Mouse (Mus musculus) left cerebral cortex, adult 8-10 months (tissue): ENCODE measurements around the gene Zg16. TPM values are rescaled to one million over a fixed set of nuclear protein-coding genes. Genes with fewer than 3 reads are reported as not detected.
A peak's percentile ranks its signal among the peaks of the same experiment; 100 is the strongest.
"Not testable (repeated sequence)": the region's sequence is repeated elsewhere in the genome, so short reads cannot be mapped to it uniquely, and the experiment has no call there.

ENCODE experiments used
- DNase-seq, 2 experiments: peaks; one replicate each; pipeline ENCODE4 v3.0.0; 2022; ENCODE audit warnings: low spot score in 2 of 2
- total RNA-seq, 4 experiments: library from RNA; stranded (reverse); gene quantifications; 2 replicates each; pipeline ENCODE4 v1.2.4; 2022

Gene Zg16
- not detected for total RNA-seq

DNA sequence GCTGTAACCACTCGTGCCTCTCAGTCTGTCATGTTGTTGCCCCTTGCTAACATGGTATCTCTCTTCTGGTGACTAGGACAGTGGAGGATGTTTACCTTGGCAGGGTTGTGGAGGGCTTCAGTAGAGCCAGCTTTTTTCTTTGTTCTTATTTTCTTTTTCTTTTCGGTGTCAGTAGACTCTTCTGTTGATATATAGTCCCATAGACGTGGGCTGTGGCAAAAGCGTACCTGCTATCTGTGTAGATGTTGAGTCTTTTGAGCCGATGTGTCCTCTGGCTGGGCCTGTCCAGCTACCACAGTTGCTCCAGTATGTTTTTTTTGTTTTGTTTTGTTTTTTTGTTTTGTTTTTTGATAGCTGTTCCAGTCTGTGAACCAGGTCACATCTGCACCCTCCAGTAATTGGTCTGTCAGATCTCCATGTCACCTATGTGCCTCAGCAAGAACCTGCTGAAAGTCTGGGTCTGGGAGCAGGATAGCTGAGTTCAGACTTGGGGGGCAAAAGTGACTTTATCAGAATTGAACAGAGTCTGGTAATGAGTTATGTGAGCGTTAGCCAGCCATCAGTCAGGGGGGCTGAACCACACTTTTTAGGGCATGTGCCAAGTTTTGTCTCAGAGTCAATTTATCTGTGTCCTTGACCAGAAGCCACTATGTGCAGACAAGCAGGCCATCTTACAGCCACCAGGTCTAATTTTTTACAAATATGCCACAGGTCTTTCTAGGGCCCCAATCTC, at the start of gene Zg16:
Gene Zg16 (minus strand): TSS at position 51 of the 733 bp plus-strand sequence.
- not testable (repeated sequence) for DNase-seq

DNA sequence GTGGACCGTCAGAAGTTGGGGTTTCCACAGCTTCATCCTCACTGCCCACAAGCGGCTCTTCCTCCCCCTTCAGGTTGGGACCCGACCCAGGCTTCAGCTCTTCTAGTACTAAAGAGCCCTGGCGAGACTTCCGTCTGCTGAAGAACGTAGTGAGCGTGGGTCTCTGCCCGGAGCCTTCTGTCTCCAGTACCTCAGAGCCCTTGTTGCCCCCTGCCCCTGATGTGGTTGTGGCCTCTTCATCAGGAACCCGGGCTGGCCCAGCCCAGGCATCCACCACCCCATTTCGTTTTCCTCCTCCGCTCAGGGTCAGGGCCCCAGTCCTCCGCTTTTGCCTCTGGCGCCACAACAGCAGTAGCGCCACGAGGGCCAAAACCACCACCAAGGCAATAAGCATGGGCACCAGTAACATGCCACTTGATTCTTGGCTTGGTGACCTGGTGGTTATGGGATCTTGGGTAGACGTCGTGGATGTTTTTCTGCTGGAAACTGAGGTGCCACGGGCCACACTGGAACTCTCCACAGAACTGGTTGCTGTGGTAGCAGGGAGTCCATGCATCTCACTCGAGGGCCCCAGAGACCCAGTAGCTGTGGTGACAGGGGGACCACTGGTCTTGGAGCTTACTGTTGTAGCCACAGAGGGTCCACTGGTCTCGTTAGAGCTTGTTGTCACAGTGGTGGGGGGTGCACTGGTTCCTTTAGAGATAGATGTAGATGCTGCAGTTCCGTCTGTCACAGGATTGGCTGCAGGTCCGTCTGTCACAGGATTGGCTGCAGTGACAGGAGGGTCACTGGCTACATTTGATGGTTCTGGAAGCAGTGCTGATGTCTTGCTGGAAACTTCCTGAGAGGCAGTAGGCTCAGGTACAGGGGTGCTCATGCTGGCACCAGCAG, 49.3 kb upstream of the Zg16 start:
- no peak for DNase-seq

GRCm38 (mm10) chr7:127134821-127135447, 47.8 kb upstream of the Zg16 start:
- DNase-seq = no peak

GRCm38 (mm10) chr7:127133125-127133524, 46.0 kb upstream of the Zg16 start:
- DNase-seq = no peak

GRCm38 (mm10) chr7:127129638-127130037, 42.5 kb upstream of the Zg16 start:
- peak in 1 of 2 experiments; percentile 73 for DNase-seq

GRCm38 (mm10) chr7:127121911-127122270, 34.8 kb upstream of the Zg16 start, which contains the start of gene Qprt:
Gene Qprt (minus strand): TSS chr7:127122226.
- DNase-seq = no peak

DNA sequence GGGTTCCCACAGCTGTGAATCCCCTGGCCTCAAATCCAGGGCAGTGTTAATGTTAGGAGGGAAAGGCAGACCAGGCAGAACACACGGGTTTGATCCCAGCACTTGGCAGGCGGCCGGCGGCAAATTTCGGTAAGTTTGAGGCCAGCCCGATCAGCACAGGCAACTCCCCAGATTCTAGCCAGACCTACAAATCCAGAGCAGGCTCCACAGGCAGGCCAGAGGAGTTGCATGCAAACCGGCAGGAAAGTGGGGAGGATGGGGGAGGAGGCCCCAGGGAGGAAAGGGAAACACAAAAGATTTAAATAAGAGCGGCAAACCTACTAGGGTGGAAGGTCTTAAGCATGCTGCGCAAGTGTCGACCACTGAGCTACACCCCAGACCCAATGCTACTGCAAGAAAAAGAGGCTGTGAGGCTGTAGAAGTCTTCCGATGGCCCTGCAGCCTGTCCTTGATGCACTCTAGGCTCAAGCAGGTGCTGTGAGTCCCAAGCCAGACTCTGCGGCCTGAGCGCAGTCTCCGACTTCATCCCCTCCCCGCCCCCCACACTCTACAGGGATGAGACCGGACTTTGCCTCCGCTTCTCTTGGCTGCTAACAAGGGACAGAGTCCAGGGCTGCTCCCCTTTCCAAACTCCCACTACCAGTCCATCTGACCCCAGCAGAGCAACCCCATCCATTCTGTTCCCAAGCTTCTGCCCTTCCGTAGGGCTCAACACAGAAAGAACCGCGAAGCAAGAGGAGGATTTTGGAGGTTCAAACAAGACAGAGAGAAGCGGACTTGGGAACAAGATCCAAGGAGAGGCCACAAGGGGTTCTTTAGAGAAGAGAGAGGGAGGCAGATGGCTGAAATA, 34.2 kb upstream of the Zg16 start:
- DNase-seq = no peak

DNA sequence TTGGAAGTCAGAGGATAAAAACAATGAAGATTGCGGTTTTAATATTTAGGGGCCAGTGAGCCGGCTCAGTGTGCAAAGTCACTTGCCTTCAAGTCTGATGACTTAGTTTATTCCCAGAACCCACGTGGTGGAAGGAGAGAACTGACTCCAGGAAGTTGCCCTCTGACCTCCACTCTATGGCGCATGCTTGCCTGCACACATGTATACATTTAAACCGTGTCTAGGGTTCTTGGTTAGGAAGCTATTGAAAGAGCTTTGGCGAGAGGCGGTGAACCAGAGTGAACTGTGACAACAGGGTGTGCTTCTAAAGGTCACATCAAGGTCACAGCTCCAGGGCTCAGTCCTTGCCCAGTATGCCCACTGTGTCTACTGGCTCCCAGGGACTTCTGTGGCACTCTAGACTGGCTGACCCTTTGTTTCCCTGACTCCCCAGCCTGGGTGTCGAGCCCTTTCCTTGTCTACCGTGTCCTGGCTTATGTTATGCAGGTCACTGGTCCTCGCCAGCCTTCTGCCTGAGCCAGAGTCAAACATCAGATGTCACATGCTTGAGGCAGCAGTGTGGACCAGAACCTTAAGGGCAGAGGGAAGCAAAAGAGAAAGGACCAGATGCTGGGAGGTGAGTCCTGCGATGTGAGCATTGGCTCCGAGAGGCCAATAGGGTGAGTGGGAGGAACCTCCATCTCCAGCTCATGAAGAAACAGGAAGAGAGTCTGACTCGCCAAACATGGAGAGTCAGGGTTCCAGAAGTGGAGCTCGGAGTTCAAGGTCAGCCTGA, 31.7 kb upstream of the Zg16 start:
- DNase-seq = no peak

DNA sequence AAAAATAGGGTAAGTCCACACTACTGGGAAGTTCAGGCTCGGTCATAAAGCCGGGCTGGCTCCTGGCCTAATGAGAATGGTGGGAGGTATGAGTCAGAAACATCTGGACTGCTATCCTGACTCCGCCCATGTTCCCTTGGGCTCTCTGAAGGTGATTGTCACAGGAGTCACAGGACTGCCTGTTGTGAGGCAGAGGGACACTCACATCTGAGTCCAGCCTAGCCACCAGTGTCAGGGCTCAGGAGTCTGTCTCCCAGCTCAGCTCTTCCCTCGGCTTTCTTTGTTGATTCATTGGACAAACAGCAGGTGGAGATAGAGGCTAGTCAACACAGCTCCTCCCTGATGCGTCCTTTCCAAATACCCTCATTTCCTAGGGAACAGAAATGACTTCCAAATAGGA, 30.8 kb upstream of the Zg16 start:
- DNase-seq = no peak

DNA sequence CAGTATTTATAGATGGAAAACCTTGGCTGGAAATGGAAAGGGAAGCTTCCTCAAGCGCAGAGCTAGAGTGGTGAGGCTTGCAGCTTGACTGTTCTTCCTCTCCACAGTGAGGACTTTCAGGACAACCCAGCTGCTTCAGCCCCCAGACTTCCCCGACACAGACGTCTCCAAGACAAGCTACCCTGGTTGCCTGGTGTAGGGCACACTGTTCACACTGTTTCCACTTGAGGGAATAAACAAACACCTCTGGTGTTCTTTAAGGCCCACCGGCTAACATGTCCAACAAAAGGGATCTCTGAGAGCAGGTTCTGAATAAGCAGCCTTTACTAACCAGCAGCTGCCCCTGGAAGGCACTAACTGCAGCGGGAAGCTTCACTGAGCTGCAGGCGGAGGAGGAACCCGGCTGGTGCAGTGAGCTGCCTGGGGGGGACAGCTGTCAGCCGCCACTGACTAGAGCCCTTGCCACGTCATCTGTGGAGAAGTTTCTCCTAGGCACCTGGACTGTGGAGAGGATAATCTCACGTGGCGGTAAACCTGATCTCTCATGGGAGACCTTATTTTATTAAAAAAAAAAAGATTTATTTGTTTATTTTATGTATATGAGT, 29.3 kb upstream of the Zg16 start:
- DNase-seq = no peak

GRCm38 (mm10) chr7:127114920-127115319, 27.8 kb upstream of the Zg16 start:
- no peak for DNase-seq

DNA sequence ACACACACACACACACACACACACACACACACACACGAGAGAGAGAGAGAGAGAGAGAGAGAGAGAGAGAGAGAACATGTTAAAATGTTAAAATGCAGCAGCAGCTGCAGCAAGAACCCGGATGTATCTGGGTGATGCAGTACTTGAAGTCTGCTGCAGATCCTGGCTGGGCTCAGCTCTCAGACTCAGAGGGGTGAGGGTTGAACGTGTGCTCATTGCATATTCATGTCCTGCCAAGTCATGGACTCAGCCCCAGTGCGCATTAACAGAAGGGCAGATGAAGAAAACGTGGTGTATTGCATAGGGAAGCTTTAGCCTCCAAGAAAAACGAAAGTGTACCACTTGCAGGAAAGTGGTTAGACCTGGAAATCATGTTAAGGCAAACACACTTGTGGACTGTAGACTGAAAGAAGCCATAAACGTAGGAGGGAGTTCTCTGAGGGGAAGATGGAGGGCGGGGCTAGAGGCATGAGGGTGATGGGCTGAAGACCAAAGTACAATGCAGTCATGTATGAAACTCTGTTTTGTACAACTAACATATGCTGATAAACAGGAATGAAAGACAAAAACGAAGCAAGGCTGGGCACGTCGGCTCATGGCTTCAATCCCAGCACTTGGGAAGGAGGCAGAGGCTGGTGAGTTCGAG, 26.6 kb upstream of the Zg16 start:
- no peak for DNase-seq

- DNase-seq = peak in 1 of 2 experiments; percentile 34
These were observed 25.9 kb upstream of the Zg16 start for GRCm38 (mm10) chr7:127112921-127113597.

DNA sequence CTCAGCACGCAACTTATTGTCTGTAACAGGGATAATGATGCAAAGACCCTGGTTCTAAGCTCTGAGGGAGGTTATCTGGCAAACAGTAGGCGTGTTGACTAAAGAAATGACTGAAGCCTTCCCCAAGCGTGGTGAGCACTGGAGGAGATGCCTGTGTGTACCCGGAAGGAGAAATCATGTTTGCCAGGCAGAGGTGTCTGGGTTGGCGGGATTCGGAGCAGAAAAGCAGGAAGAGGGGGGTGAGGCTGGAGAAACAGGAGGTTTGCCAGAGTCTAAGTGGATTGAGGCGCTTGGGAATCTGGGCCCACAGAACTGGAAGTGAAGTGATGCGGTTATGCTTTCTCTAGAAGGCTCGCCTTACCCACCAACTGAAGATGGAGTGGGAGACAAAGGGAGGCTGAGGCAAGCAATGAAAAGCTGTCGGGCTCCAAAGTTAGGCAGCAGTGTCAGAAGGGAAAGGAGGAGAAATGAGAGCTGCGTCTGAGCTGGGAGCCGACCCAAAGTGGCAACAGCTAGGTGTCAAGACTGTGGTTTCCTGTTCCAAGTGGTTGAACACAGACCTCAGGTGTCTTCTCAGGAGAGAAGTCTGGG, 25.2 kb upstream of the Zg16 start:
- DNase-seq = peak in 1 of 2 experiments; percentile 52

GRCm38 (mm10) chr7:127111461-127111860, 24.3 kb upstream of the Zg16 start:
- DNase-seq = no peak

DNA sequence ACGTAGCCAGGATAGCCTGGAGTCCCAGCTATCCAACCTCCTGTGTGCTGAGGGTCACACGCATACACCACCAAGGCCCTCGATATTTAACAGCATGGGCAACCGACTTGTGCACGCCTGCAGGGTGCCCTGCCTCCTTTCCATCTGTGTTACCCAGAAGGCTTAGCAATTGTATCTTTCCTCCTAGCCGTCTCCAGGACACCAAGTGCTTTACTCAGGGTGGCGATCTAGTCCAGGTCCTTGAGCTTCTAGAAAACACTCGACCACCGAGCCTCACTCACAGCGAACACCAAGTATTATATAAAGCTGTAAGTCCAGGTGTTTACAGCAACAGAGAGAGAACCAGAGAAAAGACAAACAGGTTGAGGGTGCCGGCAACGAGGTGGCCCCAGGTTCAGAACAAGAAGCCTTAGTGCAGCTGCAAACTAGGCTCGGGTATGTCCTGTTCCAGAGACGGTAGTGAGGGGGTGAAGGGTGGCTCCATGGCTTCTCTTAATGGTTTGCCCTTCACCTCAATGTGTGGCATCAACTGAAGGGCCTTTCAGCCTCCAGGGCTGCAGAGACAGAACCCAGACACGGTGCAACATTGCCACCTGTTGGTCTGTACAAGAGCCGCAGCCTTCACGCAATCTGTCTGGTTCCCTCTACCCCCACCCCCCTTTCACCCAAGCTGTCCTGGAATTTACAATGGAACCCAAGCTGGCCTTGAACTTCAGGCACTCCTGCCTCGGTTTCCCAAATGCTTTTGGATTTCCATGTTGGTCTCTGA, 23.3 kb upstream of the Zg16 start:
- DNase-seq = peak; percentile 40 to 43

DNA sequence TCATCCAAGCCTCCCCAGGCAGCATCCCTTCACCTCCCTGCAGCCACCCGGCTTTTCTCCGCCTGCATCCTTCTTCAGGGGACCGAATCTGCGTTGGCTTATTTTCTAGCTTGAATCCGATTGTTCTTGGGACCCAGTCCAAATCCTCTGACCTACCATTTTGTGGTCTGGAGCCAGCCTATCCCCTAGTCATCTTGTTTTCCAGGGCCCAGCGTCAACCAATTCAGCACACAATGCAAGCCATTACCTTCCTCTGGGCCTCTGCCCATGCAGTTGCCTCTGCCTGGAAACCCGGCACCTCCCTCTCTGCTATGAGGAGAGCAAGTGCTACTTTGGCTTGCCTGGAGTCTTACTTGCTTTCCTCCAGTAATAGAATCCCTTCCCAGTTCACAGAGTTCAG, 18.4 kb upstream of the Zg16 start:
- no peak for DNase-seq
